In the genomic region with DNA sequence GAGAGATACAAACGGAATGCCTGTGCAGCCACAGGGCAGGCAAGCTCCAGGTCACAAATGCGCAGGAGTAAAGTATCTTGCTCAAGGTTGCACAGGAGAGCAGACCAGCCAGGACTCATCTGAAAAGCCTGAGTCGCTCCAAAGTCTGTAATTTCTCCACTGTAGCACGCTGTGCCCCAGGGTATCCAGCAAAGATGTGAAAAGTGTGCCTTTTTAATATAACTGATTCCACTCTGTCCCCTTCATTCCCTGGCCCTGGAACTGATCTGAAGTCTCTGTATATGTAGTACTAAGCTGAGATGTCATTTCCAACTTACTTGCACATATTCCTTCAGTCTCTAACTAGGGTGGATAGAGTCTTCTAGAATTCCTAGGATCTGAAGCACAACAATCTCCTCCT, we compare ENCODE assay signal across 30 mouse cellular contexts. TPM values are rescaled to one million over a fixed set of nuclear protein-coding genes. Genes with fewer than 3 reads are reported as not detected.
DNase-seq lines count a peak whose midpoint lies in the region; ATAC-seq lines count a peak whose summit lies in the region.
"Had no signal": no experiment of that assay in that cellular context is flagged by ENCODE, and none has a peak within 500 bp of the region (broad histone marks: within the 10 kb centered on the region; RNA-seq: fewer than 3 reads in every experiment).

No protein-coding gene starts in this region.

- no peaks in the 10 kb centered on the region for H3K36me3 ChIP-seq in hindbrain, embryonic 11.5 days (ENCODE audit: control insufficient read depth, insufficient read depth, low read length)
- no peaks in the 10 kb centered on the region for H3K36me3 ChIP-seq in hindbrain, embryonic 16.5 days (ENCODE audit: control insufficient read depth, insufficient read depth, low read length)
- H3K36me3 ChIP-seq in splenic B cell, adult 2 months (ENCODE audit: control insufficient read depth, insufficient read depth, low read length, poor library complexity, severe bottlenecking), result no peaks in the 10 kb centered on the region
- no peaks in the 10 kb centered on the region for H3K36me3 ChIP-seq in heart, embryonic 10.5 days
- H3K36me3 ChIP-seq: embryonic facial prominence, embryonic 12.5 days; embryonic facial prominence, embryonic 15.5 days; G1E; heart, embryonic 13.5 days; hindbrain, embryonic 12.5 days; hindbrain, embryonic 15.5 days had no signal

- WGBS in hindbrain, embryonic 11.5 days, result 84% methylated on average over 4 of the region's 4 CpGs
- WGBS in hindbrain, embryonic 16.5 days, result 81% methylated on average over 4 of the region's 4 CpGs
- 76% methylated on average over 4 of the region's 4 CpGs for WGBS in heart, embryonic 10.5 days

- H3K4me2 ChIP-seq in hindbrain, embryonic 11.5 days (replicated peaks; ENCODE audit: low read depth, low read length), result no peak overlapping the region
- H3K4me2 ChIP-seq in hindbrain, embryonic 16.5 days (ENCODE audit: low read length), result no peak overlapping the region
- H3K4me2 ChIP-seq: embryonic facial prominence, embryonic 12.5 days; embryonic facial prominence, embryonic 15.5 days; heart, embryonic 13.5 days; hindbrain, embryonic 12.5 days; hindbrain, embryonic 15.5 days had no signal

- H3K27me3 ChIP-seq in hindbrain, embryonic 11.5 days (ENCODE audit: control insufficient read depth, insufficient read depth, low read length), result no peaks in the 10 kb centered on the region; the same call in 1 of the 2 replicates
- no peaks in the 10 kb centered on the region; the same call in 1 of the 2 replicates for H3K27me3 ChIP-seq in hindbrain, embryonic 16.5 days (replicated peaks; ENCODE audit: control insufficient read depth, insufficient read depth, low read length)
- H3K27me3 ChIP-seq in splenic B cell, adult 2 months (ENCODE audit: control insufficient read depth, insufficient read depth, low read length, poor library complexity, severe bottlenecking), result no peaks in the 10 kb centered on the region
- peaks cover 61% of the 10 kb centered on the region for H3K27me3 ChIP-seq in heart, embryonic 10.5 days (ENCODE audit: insufficient read depth, poor library complexity, severe bottlenecking)

- ATAC-seq in hindbrain, embryonic 11.5 days (ENCODE audit: low FRiP score), result no peak
- ATAC-seq in hindbrain, embryonic 16.5 days, result no peak
- no peak for ATAC-seq in activated CD4-positive, CD25-positive, alpha-beta regulatory T cell, adult 4 months
- ATAC-seq: forebrain, embryonic 14.5 days; forebrain, postnatal 0 days; inflammation-experienced regulatory T-cells, adult 6 months; intestine, embryonic 16.5 days had no signal

- H3K4me3 ChIP-seq in hindbrain, embryonic 11.5 days (ENCODE audit: low read depth, low read length), result no peak overlapping the region
- no peak overlapping the region for H3K4me3 ChIP-seq in hindbrain, embryonic 16.5 days (ENCODE audit: low read length)
- no peak overlapping the region for H3K4me3 ChIP-seq in heart, embryonic 10.5 days
- H3K4me3 ChIP-seq: embryonic facial prominence, embryonic 12.5 days; embryonic facial prominence, embryonic 15.5 days; gastrocnemius, adult 2 months; heart, embryonic 13.5 days; hindbrain, embryonic 12.5 days; hindbrain, embryonic 15.5 days had no signal

- H3K4me1 ChIP-seq in hindbrain, embryonic 11.5 days (replicated peaks; ENCODE audit: control insufficient read depth, insufficient read depth, low read length), result no peaks in the 10 kb centered on the region
- H3K4me1 ChIP-seq in hindbrain, embryonic 16.5 days (ENCODE audit: control insufficient read depth, insufficient read depth, low read depth, low read length), result no peaks in the 10 kb centered on the region
- peaks cover 4% of the 10 kb centered on the region; the same call in 1 of the 2 replicates for H3K4me1 ChIP-seq in heart, embryonic 10.5 days
- H3K4me1 ChIP-seq: embryonic facial prominence, embryonic 12.5 days; hindbrain, embryonic 12.5 days; hindbrain, embryonic 15.5 days had no signal

- H3K27ac ChIP-seq in hindbrain, embryonic 11.5 days (ENCODE audit: low read depth, low read length), result no peak overlapping the region
- H3K27ac ChIP-seq in hindbrain, embryonic 16.5 days (ENCODE audit: low read depth, low read length), result no peak overlapping the region
- H3K27ac ChIP-seq in heart, embryonic 10.5 days, result no peak overlapping the region
- H3K27ac ChIP-seq: embryonic facial prominence, embryonic 12.5 days; embryonic facial prominence, embryonic 15.5 days; gastrocnemius, adult 2 months; heart, embryonic 13.5 days; hindbrain, embryonic 12.5 days; hindbrain, embryonic 15.5 days had no signal

- peak; percentile 4 for DNase-seq in hindbrain, embryonic 11.5 days (ENCODE audit: low spot score)
- DNase-seq in MN1 (ENCODE audit: low spot score), result peak; percentile 47
- peak; percentile 21 for DNase-seq in induced T-regulatory cell, adult 2 months (ENCODE audit: low read depth)
- DNase-seq in splenic B cell, adult 2 months (ENCODE audit: low read depth, low spot score), result peak; percentile 5
- no peak for DNase-seq in heart, embryonic 10.5 days (ENCODE audit: low spot score)
- DNase-seq: adrenal gland, adult 2 months; adrenal gland, postnatal 14 days; B cell, adult 2 months; cerebellum, adult 11 months; cerebellum, adult 2 months; cerebellum, adult 9-11 months; cerebellum, postnatal 25 days; forebrain, postnatal 0 days; gastrocnemius, adult 2 months; gastrocnemius, postnatal 25 days; heart, adult 18-20 months; heart, postnatal 14 days; heart, postnatal 4 days had no signal

- H3K9ac ChIP-seq in hindbrain, embryonic 11.5 days (ENCODE audit: low read depth, low read length), result no peak overlapping the region
- H3K9ac ChIP-seq in hindbrain, embryonic 16.5 days (ENCODE audit: low read depth, low read length), result no peak overlapping the region
- H3K9ac ChIP-seq: embryonic facial prominence, embryonic 12.5 days; embryonic facial prominence, embryonic 15.5 days; forebrain, postnatal 0 days; heart, embryonic 13.5 days; hindbrain, embryonic 12.5 days; hindbrain, embryonic 15.5 days had no signal

- no peaks in the 10 kb centered on the region for H3K9me3 ChIP-seq in hindbrain, embryonic 11.5 days (ENCODE audit: control insufficient read depth, low read length)
- H3K9me3 ChIP-seq in hindbrain, embryonic 16.5 days (ENCODE audit: control insufficient read depth, low read length), result no peaks in the 10 kb centered on the region
- H3K9me3 ChIP-seq in heart, embryonic 10.5 days, result no peaks in the 10 kb centered on the region
- H3K9me3 ChIP-seq: embryonic facial prominence, embryonic 12.5 days; embryonic facial prominence, embryonic 15.5 days; hindbrain, embryonic 12.5 days; hindbrain, embryonic 15.5 days had no signal

RNA-seq across cellular contexts. Expression of a gene that starts 6.5 kb away (rescaled TPM):
- polyA plus RNA-seq in hindbrain, embryonic 11.5 days (2014; fragmentation: Nextera tagmentation; extraction: Ambion mirVana), result 0.08 and 0.09 TPM in 2 replicates
- 0.20 and 0.31 TPM in 2 replicates for polyA plus RNA-seq in hindbrain, embryonic 16.5 days (2015; fragmentation: Nextera tagmentation; extraction: Ambion mirVana)
- 0.23 and 0.26 TPM in 2 replicates for polyA plus RNA-seq in heart, embryonic 10.5 days (2016; fragmentation: Nextera tagmentation; extraction: Ambion mirVana)
- not detected for polyA plus RNA-seq in activated CD4-positive, CD25-positive, alpha-beta regulatory T cell, adult 4 months (2017; shearing (Covaris generic))
- polyA plus RNA-seq: forebrain, embryonic 11.5 days; forebrain, embryonic 14.5 days; G1E; inflammation-experienced regulatory T-cells, adult 6 months had no signal
